Mouse (Mus musculus) intestine, embryonic 16.5 days (tissue): ENCODE results near the gene Dpf3. TPM values are rescaled to one million over a fixed set of nuclear protein-coding genes. Genes with fewer than 3 reads are reported as not detected.
A peak's percentile ranks its signal among the peaks of the same experiment; 100 is the strongest.

Source experiments
- ATAC-seq: fragments of 200-750 bp; cut with Nextera tagmentation; 2 replicates; pipeline ENCODE4 v1.8.0; 2017; ENCODE audit warnings: moderate TSS enrichment, moderate library complexity
- H3K27ac ChIP-seq: fragments of 300-500 bp; sonication (generic); 2 replicates; pipeline ENCODE4 v1.5.1; 2014; ENCODE audit warnings: mild to moderate bottlenecking, low read length
- H3K27me3 ChIP-seq: fragments of 300-500 bp; sonication (generic); replicated peaks from 2 replicates; pipeline ENCODE4 v1.6.1; 2014; ENCODE audit warnings: low read length, control low read depth, mixed read lengths; ENCODE audit not compliant: control insufficient read depth, insufficient read depth
- H3K36me3 ChIP-seq: fragments of 300-500 bp; sonication (generic); 2 replicates; pipeline ENCODE4 v1.6.1; 2014; ENCODE audit warnings: low read length, control low read depth; ENCODE audit not compliant: control insufficient read depth, insufficient read depth
- H3K4me1 ChIP-seq: fragments of 300-500 bp; sonication (generic); 2 replicates; pipeline ENCODE4 v1.6.1; 2014; ENCODE audit warnings: low read length, control low read depth, mixed read lengths; ENCODE audit not compliant: control insufficient read depth, insufficient read depth
- H3K4me2 ChIP-seq: fragments of 300-500 bp; sonication (generic); 2 replicates; pipeline ENCODE4 v1.6.1; 2014; ENCODE audit warnings: low read depth, low read length, control low read depth
- H3K4me3 ChIP-seq: fragments of 300-500 bp; sonication (generic); 2 replicates; pipeline ENCODE4 v1.5.1; 2014; ENCODE audit warnings: mild to moderate bottlenecking, low read length
- H3K9ac ChIP-seq: fragments of 300-500 bp; sonication (generic); 2 replicates; pipeline ENCODE4 v1.6.1; 2014; ENCODE audit warnings: low read depth, low read length
- H3K9me3 ChIP-seq: fragments of 300-500 bp; sonication (generic); 2 replicates; pipeline ENCODE4 v1.6.1; 2016; ENCODE audit warnings: low read length, control low read depth; ENCODE audit not compliant: control insufficient read depth
- WGBS: fragments of 180-500 bp; shearing (Covaris S2); extraction: QIAGEN DNeasy Blood & Tissue Kit; methylation state at CpG from one replicate; pipeline ENCODE4 v1.1.7; 2014; 5-methylcytosine and 5-hydroxymethylcytosine counted together
- polyA plus RNA-seq: library from polyadenylated mRNA; unstranded; fragments of >200 nt; fragmentation: Nextera tagmentation; extraction: Ambion mirVana; gene quantifications from 2 replicates; pipeline ENCODE4 v1.2.1, GENCODE M21; 2015

The Dpf3 gene
- polyA plus RNA-seq, 1 experiment from 2014 or later: 7.4 TPM

- ATAC-seq: no peak
- WGBS: 84% methylated on average over 5 of the region's 5 CpGs
- Histone ChIP-seq H3K27ac (no peak overlapping the region), H3K36me3 (no peaks in the 10 kb centered on the region), H3K4me3 (no peak overlapping the region), H3K4me1 (peaks cover 21% of the 10 kb centered on the region), H3K27me3 (no peaks in the 10 kb centered on the region), H3K4me2 (no peak overlapping the region), H3K9ac (no peak overlapping the region), H3K9me3 (no peaks in the 10 kb centered on the region)
Measured at GRCm38 (mm10) chr12:83524329-83524728, 36.8 kb upstream of the Dpf3 start.

DNA sequence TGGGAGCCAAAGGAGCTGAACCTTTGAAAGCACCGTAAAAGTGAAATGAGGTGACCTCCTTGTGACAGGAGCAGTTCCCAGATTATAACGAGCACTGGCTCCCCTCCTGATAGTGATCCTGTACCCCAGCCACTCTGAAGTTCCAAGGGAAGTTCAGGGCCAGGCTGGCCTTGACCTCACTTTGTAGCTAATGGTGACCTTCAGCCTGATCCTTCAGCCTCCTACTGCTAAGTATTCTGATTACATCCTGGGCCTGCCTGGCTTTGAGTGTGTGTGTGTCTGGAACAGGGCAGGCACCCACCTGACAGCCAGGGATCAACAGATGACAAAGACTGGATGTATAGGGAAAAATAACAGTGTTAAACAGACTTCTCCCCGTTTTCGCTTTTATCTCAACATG lies 36.4 kb upstream of the Dpf3 start:
- Histone ChIP-seq H3K27ac (no peak overlapping the region), H3K27me3 (no peaks in the 10 kb centered on the region), H3K9me3 (no peaks in the 10 kb centered on the region), H3K4me1 (peaks cover 21% of the 10 kb centered on the region), H3K36me3 (no peaks in the 10 kb centered on the region), H3K4me2 (no peak overlapping the region), H3K4me3 (no peak overlapping the region), H3K9ac (no peak overlapping the region)
- ATAC-seq: no peak
- 63% methylated on average over 4 of the region's 4 CpGs for WGBS

- ATAC-seq: no peak
- 84% methylated on average over 6 of the region's 6 CpGs for WGBS
- Histone ChIP-seq H3K27me3 (no peaks in the 10 kb centered on the region), H3K4me2 (no peak overlapping the region), H3K4me3 (no peak overlapping the region), H3K4me1 (peaks cover 18% of the 10 kb centered on the region), H3K9me3 (no peaks in the 10 kb centered on the region), H3K27ac (no peak overlapping the region), H3K36me3 (no peaks in the 10 kb centered on the region), H3K9ac (no peak overlapping the region)
Measured at GRCm38 (mm10) chr12:83523056-83523455, 35.5 kb upstream of the Dpf3 start.

DNA sequence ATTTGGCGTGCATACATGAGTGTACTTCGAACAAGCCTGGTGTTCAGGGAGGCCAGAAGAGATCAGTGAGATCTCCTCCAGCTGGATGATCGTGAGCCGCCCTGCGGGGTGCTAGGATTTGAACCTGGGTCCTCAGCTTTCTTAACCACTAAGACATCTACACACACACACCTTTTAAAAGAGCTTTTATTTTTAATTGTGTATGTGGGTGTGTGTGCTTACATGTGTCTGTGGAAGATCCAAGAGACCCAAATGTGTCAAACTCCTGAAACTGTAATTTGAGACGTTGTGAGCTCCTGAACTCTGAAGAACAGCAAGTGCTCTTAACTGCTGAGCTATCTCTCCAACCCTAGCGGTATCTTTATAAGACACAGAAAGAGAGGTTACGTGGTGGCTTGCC lies 33.6 kb upstream of the Dpf3 start:
- Histone ChIP-seq H3K9ac (peak overlapping the region; percentile 79; the same call in 1 of the 2 replicates), H3K27ac (no peak overlapping the region)

DNA sequence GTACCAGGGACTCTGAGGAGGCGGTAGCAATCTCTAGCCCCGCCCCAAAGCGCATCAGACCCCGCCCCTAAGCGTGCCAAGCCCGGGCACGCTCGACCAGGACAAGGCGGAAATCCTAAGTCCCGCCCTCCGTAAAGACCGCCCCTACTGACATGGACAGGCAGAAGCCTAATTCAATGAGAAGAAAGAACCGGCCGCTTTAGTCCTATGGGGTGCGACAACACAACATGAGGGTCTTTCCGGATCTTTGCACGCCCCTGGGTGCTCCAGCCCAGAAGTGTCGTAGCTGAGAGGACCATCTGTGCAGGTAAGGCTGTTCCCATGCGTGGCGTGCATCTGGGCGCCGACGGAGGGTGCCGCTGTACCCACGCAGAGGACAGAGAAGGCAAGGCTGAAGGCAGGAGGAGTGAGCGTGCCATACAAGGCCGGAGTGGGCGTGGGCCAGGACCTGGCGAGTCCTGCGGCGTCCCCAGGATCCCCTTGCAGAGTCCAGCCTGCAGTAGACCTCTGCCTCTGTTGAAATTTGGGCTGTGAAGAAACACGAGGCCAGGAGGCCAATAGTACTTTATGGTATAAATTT lies 32.9 kb upstream of the Dpf3 start, which contains the start of gene Dcaf4:
TSS of gene Dcaf4 (plus strand) at position 156 of the 580 bp plus-strand sequence.
- ATAC-seq: peak; percentile 98
- H3K4me1 ChIP-seq: peaks cover 9% of the 10 kb centered on the region; the same call in 1 of the 2 replicates
- WGBS: under 1% methylated on average over 32 of the region's 32 CpGs
- H3K4me2 ChIP-seq: peak within 1 kb of the TSS; percentile 66
- no peaks in the 10 kb centered on the region for H3K9me3 ChIP-seq
- no peaks in the 10 kb centered on the region for H3K27me3 ChIP-seq
- H3K9ac ChIP-seq: peak within 1 kb of the TSS; percentile 79
- H3K36me3 ChIP-seq: no peaks in the 10 kb centered on the region
- peak within 1 kb of the TSS; percentile 80 for H3K27ac ChIP-seq
- peak within 1 kb of the TSS; percentile 84 for H3K4me3 ChIP-seq

More for the DNA sequence above, 33.6 kb upstream of the Dpf3 start:
- Histone ChIP-seq H3K27me3 (no peaks in the 10 kb centered on the region), H3K9me3 (no peaks in the 10 kb centered on the region), H3K4me3 (peak overlapping the region; percentile 84), H3K4me2 (peak overlapping the region; percentile 66), H3K36me3 (no peaks in the 10 kb centered on the region), H3K4me1 (peaks cover 13% of the 10 kb centered on the region)
- 38% methylated on average over 8 of the region's 8 CpGs for WGBS
- ATAC-seq: no peak

DNA sequence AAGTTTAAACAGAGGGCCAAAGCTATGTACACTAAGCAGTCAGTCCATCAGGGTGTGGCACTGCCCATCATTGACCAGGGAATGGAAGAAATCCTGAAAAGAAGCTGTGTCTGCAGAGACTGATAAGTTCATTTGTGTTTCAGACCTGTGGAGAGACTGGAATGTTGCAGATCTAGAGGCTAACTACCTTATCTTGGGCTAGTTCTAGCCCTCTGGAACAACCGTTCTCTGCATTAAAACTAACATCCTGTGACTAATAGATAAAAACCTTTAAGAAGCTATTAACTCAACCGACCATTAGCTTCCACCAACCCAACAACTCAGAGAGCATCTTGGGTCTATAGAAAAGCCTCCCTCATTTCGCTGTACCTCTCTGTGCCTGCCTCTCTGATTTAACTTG lies 30.1 kb upstream of the Dpf3 start:
- Histone ChIP-seq H3K36me3 (no peaks in the 10 kb centered on the region), H3K27ac (no peak overlapping the region), H3K4me3 (no peak overlapping the region), H3K4me1 (peaks cover 14% of the 10 kb centered on the region), H3K9me3 (no peaks in the 10 kb centered on the region), H3K9ac (no peak overlapping the region), H3K27me3 (no peaks in the 10 kb centered on the region), H3K4me2 (no peak overlapping the region)
- 81% methylated on average over 3 of the region's 3 CpGs for WGBS
- no peak for ATAC-seq

DNA sequence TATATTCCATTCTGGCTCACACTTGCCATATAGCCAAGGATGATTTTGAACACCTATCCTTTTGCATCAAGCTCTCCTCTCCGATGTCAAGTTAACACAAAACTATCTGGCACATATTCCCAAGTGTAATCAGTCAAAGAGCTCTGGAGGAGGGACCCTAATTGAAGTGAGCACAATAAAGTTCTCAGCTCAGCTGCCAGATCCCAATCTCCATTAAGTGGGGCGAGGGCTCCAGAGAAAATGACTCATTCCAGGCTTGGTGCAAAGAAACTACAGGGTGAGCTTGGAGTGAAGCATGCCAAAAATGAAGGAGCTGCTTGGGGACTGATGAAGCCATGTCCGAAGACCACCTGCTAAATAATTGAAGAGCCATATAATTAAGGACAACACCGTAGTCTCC lies 26.7 kb upstream of the Dpf3 start:
- 45% methylated on average over 4 of the region's 4 CpGs for WGBS
- no peaks in the 10 kb centered on the region for H3K36me3 ChIP-seq
- no peaks in the 10 kb centered on the region for H3K9me3 ChIP-seq
- H3K27ac ChIP-seq: no peak overlapping the region
- no peak overlapping the region for H3K9ac ChIP-seq
- no peak for ATAC-seq
- peaks cover 5% of the 10 kb centered on the region; the same call in 1 of the 2 replicates for H3K4me1 ChIP-seq
- no peaks in the 10 kb centered on the region for H3K27me3 ChIP-seq
- no peak overlapping the region for H3K4me2 ChIP-seq
- no peak overlapping the region for H3K4me3 ChIP-seq

GRCm38 (mm10) chr12:83513185-83513584 lies 25.7 kb upstream of the Dpf3 start:
- 27% methylated on average over 5 of the region's 5 CpGs for WGBS
- Histone ChIP-seq H3K4me1 (peaks cover 5% of the 10 kb centered on the region; the same call in 1 of the 2 replicates), H3K36me3 (no peaks in the 10 kb centered on the region), H3K4me2 (no peak overlapping the region), H3K27me3 (no peaks in the 10 kb centered on the region), H3K9ac (no peak overlapping the region), H3K9me3 (no peaks in the 10 kb centered on the region), H3K4me3 (no peak overlapping the region), H3K27ac (no peak overlapping the region)
- no peak for ATAC-seq

DNA sequence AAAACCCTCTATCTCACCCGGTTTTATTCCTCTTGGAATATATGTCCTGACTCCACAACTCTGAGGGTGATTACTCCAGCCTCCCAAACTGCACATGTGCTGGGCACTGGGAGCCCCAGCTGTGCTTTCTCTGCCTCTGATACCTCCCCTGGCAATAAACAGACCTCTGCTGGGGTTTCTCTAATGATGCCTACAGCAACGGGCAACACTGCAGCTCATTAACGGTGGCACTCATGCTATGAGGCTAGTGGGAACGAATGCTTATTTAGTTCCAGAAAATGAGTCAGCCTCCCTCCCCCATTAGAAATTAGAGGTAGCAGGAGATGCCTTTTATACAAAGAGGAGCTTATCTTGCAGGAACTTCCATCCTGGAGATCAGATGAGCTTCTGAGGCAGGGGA lies 25.3 kb upstream of the Dpf3 start:
- 28% methylated on average over 4 of the region's 4 CpGs for WGBS
- Histone ChIP-seq H3K4me1 (peaks cover 5% of the 10 kb centered on the region; the same call in 1 of the 2 replicates), H3K27ac (no peak overlapping the region), H3K36me3 (no peaks in the 10 kb centered on the region), H3K9me3 (no peaks in the 10 kb centered on the region), H3K4me3 (no peak overlapping the region), H3K4me2 (no peak overlapping the region), H3K9ac (peak overlapping the region; percentile 41; the same call in 1 of the 2 replicates), H3K27me3 (no peaks in the 10 kb centered on the region)
- ATAC-seq: no peak

DNA sequence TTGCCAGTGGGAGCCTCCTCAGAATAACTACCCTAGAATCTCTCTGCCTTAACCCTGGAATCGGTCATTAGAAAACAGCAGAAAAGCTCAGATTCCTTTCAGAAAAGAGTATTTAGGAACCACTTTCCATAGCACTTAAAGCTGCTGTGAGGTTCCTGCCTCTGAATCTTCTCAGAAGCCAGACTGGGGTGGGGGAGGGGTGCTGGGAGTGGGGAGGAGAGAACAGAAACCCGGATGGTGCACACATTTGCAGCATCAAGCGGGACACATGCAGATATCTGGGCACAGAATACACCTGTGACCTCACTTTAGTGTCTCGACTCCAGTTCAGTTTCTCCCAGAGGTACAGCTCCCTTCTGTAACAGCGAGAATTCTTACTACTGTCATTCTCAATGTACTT lies 23.1 kb upstream of the Dpf3 start:
- peaks cover 5% of the 10 kb centered on the region; the same call in 1 of the 2 replicates for H3K4me1 ChIP-seq
- no peak overlapping the region for H3K4me3 ChIP-seq
- H3K27ac ChIP-seq: no peak overlapping the region
- 79% methylated on average over 5 of the region's 5 CpGs for WGBS
- H3K4me2 ChIP-seq: no peak overlapping the region
- H3K36me3 ChIP-seq: no peaks in the 10 kb centered on the region
- no peak overlapping the region for H3K9ac ChIP-seq
- H3K9me3 ChIP-seq: no peaks in the 10 kb centered on the region
- no peaks in the 10 kb centered on the region for H3K27me3 ChIP-seq
- no peak for ATAC-seq
